Mouse (Mus musculus) forebrain, embryonic 14.5 days (tissue): ENCODE results near the gene Adrm1. TPM values are rescaled to one million over a fixed set of nuclear protein-coding genes. Genes with fewer than 3 reads are reported as not detected.

Experiments used
- ATAC-seq: fragments of 200-750 bp; cut with Nextera tagmentation; 2 replicates; pipeline ENCODE4 v1.8.0; 2017; ENCODE audit warnings: mild to moderate bottlenecking, moderate library complexity
- DNase-seq: peaks from one replicate; pipeline ENCODE4 v3.0.0-alpha.2; 2015; ENCODE audit warnings: low spot score
- H3K27ac ChIP-seq: fragments of 300-500 bp; sonication (generic); 2 replicates; pipeline ENCODE4 v1.5.1; 2014; ENCODE audit warnings: low read depth, mild to moderate bottlenecking, control low read depth, low read length, moderate library complexity
- H3K27me3 ChIP-seq: fragments of 300-500 bp; sonication (generic); replicated peaks from 2 replicates; pipeline ENCODE4 v1.6.1; 2014; ENCODE audit warnings: low read length, control low read depth, mixed read lengths; ENCODE audit not compliant: control insufficient read depth, insufficient read depth
- H3K36me3 ChIP-seq: fragments of 300-500 bp; sonication (generic); 2 replicates; pipeline ENCODE4 v1.6.1; 2014; ENCODE audit warnings: low read length, control low read depth; ENCODE audit not compliant: control insufficient read depth, insufficient read depth
- H3K4me1 ChIP-seq: fragments of 300-500 bp; sonication (generic); 2 replicates; pipeline ENCODE4 v1.6.1; 2014; ENCODE audit warnings: antibody characterized with exemption, low read length, control low read depth; ENCODE audit not compliant: control insufficient read depth, insufficient read depth
- H3K4me2 ChIP-seq: fragments of 300-500 bp; sonication (generic); 2 replicates; pipeline ENCODE4 v1.6.1; 2014; ENCODE audit warnings: mild to moderate bottlenecking, control low read depth, low read length
- H3K4me3 ChIP-seq: fragments of 300-500 bp; sonication (generic); 2 replicates; pipeline ENCODE4 v1.5.1; 2014; ENCODE audit warnings: low read depth, low read length, control low read depth
- H3K9ac ChIP-seq: fragments of 300-500 bp; sonication (generic); 2 replicates; pipeline ENCODE4 v1.6.1; 2014; ENCODE audit warnings: mild to moderate bottlenecking, low read length, control low read depth, moderate library complexity
- H3K9me3 ChIP-seq: fragments of 300-500 bp; sonication (generic); replicated peaks from 2 replicates; pipeline ENCODE4 v1.6.1; 2016; ENCODE audit warnings: low read length, control low read depth, mixed read lengths; ENCODE audit not compliant: control insufficient read depth
- WGBS: fragments of 180-500 bp; shearing (Covaris S2); extraction: QIAGEN DNeasy Blood & Tissue Kit; methylation state at CpG from one replicate; pipeline ENCODE4 v1.1.7; 2014; 5-methylcytosine and 5-hydroxymethylcytosine counted together
- polyA plus RNA-seq: library from polyadenylated mRNA; unstranded; fragments of >200 nt; fragmentation: Nextera tagmentation; extraction: Ambion mirVana; gene quantifications from 2 replicates; pipeline ENCODE4 v1.2.1, GENCODE M21; 2014

Adrm1 gene
- polyA plus RNA-seq, 1 experiment from 2014 or later = 147 TPM

GRCm38 (mm10) chr2:180218677-180219076 is 47.4 kb downstream of the Adrm1 start:
- ATAC-seq (no peak), DNase-seq (no peak)
- Histone ChIP-seq H3K4me1 (peaks cover 14% of the 10 kb centered on the region), H3K4me2 (no peak overlapping the region), H3K9ac (no peak overlapping the region), H3K27me3 (no peaks in the 10 kb centered on the region), H3K4me3 (no peak overlapping the region), H3K9me3 (no peaks in the 10 kb centered on the region), H3K27ac (peak overlapping the region; percentile 1; the same call in 1 of the 2 replicates), H3K36me3 (no peaks in the 10 kb centered on the region)
- WGBS = 23% methylated on average over 5 of the region's 5 CpGs

GRCm38 (mm10) chr2:180219145-180219943 is 48.1 kb downstream of the Adrm1 start:
- Histone ChIP-seq H3K4me3 (no peak overlapping the region), H3K4me1 (peaks cover 14% of the 10 kb centered on the region), H3K27ac (no peak overlapping the region), H3K27me3 (no peaks in the 10 kb centered on the region), H3K9ac (no peak overlapping the region), H3K36me3 (no peaks in the 10 kb centered on the region), H3K9me3 (no peaks in the 10 kb centered on the region), H3K4me2 (no peak overlapping the region)
- no peak for DNase-seq
- 77% methylated on average over 15 of the region's 15 CpGs for WGBS
- ATAC-seq = no peak

GRCm38 (mm10) chr2:180220165-180220564 is 48.9 kb downstream of the Adrm1 start:
- Histone ChIP-seq H3K36me3 (no peaks in the 10 kb centered on the region), H3K4me2 (no peak overlapping the region), H3K4me3 (no peak overlapping the region), H3K4me1 (peaks cover 18% of the 10 kb centered on the region), H3K9ac (no peak overlapping the region), H3K27ac (no peak overlapping the region), H3K9me3 (no peaks in the 10 kb centered on the region), H3K27me3 (peaks cover 5% of the 10 kb centered on the region)
- ATAC-seq (no peak), DNase-seq (no peak)
- 87% methylated on average over 9 of the region's 9 CpGs for WGBS

- no peak for DNase-seq
- H3K9ac ChIP-seq = no peak overlapping the region
- no peaks in the 10 kb centered on the region for H3K36me3 ChIP-seq
- H3K27me3 ChIP-seq = peaks cover 10% of the 10 kb centered on the region
- no peak overlapping the region for H3K4me3 ChIP-seq
- no peak overlapping the region for H3K27ac ChIP-seq
- H3K4me1 ChIP-seq = peaks cover 23% of the 10 kb centered on the region
- no peak overlapping the region for H3K4me2 ChIP-seq
- no peaks in the 10 kb centered on the region for H3K9me3 ChIP-seq
- WGBS = 91% methylated on average over 9 of the region's 9 CpGs
- ATAC-seq = no peak
These were observed 49.8 kb downstream of the Adrm1 start for GRCm38 (mm10) chr2:180221051-180221450.

GRCm38 (mm10) chr2:180222250-180222649 is 51.0 kb downstream of the Adrm1 start:
- WGBS = 9% methylated on average over 5 of the region's 6 CpGs
- Histone ChIP-seq H3K4me3 (no peak overlapping the region), H3K27ac (no peak overlapping the region), H3K27me3 (peaks cover 10% of the 10 kb centered on the region), H3K36me3 (no peaks in the 10 kb centered on the region), H3K4me2 (no peak overlapping the region), H3K9ac (no peak overlapping the region), H3K4me1 (peaks cover 24% of the 10 kb centered on the region), H3K9me3 (no peaks in the 10 kb centered on the region)
- DNase-seq (no peak), ATAC-seq (peak; percentile 28)

- WGBS = 0% methylated on average over 11 of the region's 13 CpGs
- Histone ChIP-seq H3K9me3 (no peaks in the 10 kb centered on the region), H3K4me1 (peaks cover 20% of the 10 kb centered on the region), H3K4me3 (peak overlapping the region; percentile 50), H3K27me3 (peaks cover 10% of the 10 kb centered on the region), H3K36me3 (no peaks in the 10 kb centered on the region), H3K9ac (peak overlapping the region; percentile 65), H3K4me2 (peak overlapping the region; percentile 100), H3K27ac (no peak overlapping the region)
- no peak for ATAC-seq
- no peak for DNase-seq
These were observed 53.4 kb downstream of the Adrm1 start for GRCm38 (mm10) chr2:180224647-180225043.

- Histone ChIP-seq H3K4me1 (peaks cover 20% of the 10 kb centered on the region), H3K9me3 (no peaks in the 10 kb centered on the region), H3K9ac (peak overlapping the region; percentile 65), H3K4me3 (peak overlapping the region; percentile 50), H3K27me3 (peaks cover 10% of the 10 kb centered on the region), H3K36me3 (no peaks in the 10 kb centered on the region), H3K4me2 (peak overlapping the region; percentile 100), H3K27ac (no peak overlapping the region)
- ATAC-seq = peak; percentile 29
- peak; percentile 24 for DNase-seq
- WGBS = under 1% methylated on average over 54 of the region's 55 CpGs
These were observed 53.9 kb downstream of the Adrm1 start for GRCm38 (mm10) chr2:180225044-180225761.
